Mouse (Mus musculus) E14TG2a.4 (cell line): ENCODE measurements around the gene Cd28.

ENCODE experiments used
- CTCF ChIP-seq: conservative IDR thresholded peaks from 2 replicates; pipeline ENCODE4 v1.5.1; 2014; ENCODE audit warnings: low read length
- POU5F1 ChIP-seq: IDR thresholded peaks from 2 replicates; pipeline ENCODE4 v1.6.1; 2014; ENCODE audit warnings: low read length, borderline replicate concordance

GRCm38 (mm10) chr1:60795677-60796205 is 79.1 kb downstream of the Cd28 start:
- TF ChIP-seq POU5F1 (no peak), CTCF (no peak)
